Mouse (Mus musculus) right cerebral cortex, adult 2 months (tissue): ENCODE data around the gene Hgfac.

Experiments
- DNase-seq, 2 experiments: peaks; one replicate each; pipeline ENCODE4 v3.0.0; 2021 to 2022; ENCODE audit warnings: low spot score in 2 of 2

Hgfac gene

GRCm38 (mm10) chr5:35041268-35041829, at the start of gene Hgfac:
Gene Hgfac, plus strand, starts transcription at chr5:35041509.
- no peak for DNase-seq

- DNase-seq: no peak
Measured at GRCm38 (mm10) chr5:34998754-34999153, 42.6 kb upstream of the Hgfac start.

- DNase-seq: no peak
Measured at GRCm38 (mm10) chr5:34999281-34999680, 42.0 kb upstream of the Hgfac start.

- no peak for DNase-seq
Measured at GRCm38 (mm10) chr5:35000323-35000722, 41.0 kb upstream of the Hgfac start.

- no peak for DNase-seq
Measured at GRCm38 (mm10) chr5:35001144-35001543, 40.2 kb upstream of the Hgfac start.

- DNase-seq: no peak
Measured at GRCm38 (mm10) chr5:35003611-35004162, 37.6 kb upstream of the Hgfac start.

- DNase-seq: no peak
Measured at GRCm38 (mm10) chr5:35004769-35005168, 36.5 kb upstream of the Hgfac start.

GRCm38 (mm10) chr5:35005659-35006058, 35.6 kb upstream of the Hgfac start:
- DNase-seq: no peak

- no peak for DNase-seq
Measured at GRCm38 (mm10) chr5:35006599-35006998, 34.7 kb upstream of the Hgfac start.

GRCm38 (mm10) chr5:35009163-35009562, 32.1 kb upstream of the Hgfac start:
- no peak for DNase-seq

- DNase-seq: no peak
Measured at GRCm38 (mm10) chr5:35010656-35011055, 30.7 kb upstream of the Hgfac start.

- DNase-seq: no peak
Measured at GRCm38 (mm10) chr5:35011156-35011923, 30.0 kb upstream of the Hgfac start.

GRCm38 (mm10) chr5:35014036-35014435, 27.3 kb upstream of the Hgfac start:
- DNase-seq: no peak

- DNase-seq: peak in 1 of 2 experiments; percentile 58
Measured at GRCm38 (mm10) chr5:35019673-35020300, 21.5 kb upstream of the Hgfac start.

- no peak for DNase-seq
Measured at GRCm38 (mm10) chr5:35020410-35021241, 20.7 kb upstream of the Hgfac start.

- peak; percentile 56 to 64 for DNase-seq
Measured at GRCm38 (mm10) chr5:35024975-35025374, 16.3 kb upstream of the Hgfac start.

- no peak for DNase-seq
Measured at GRCm38 (mm10) chr5:35029303-35029702, 12.0 kb upstream of the Hgfac start.

- DNase-seq: no peak
Measured at GRCm38 (mm10) chr5:35029755-35030154, 11.6 kb upstream of the Hgfac start.

GRCm38 (mm10) chr5:35033068-35033467, 8.2 kb upstream of the Hgfac start:
- no peak for DNase-seq

GRCm38 (mm10) chr5:35033619-35034018, 7.7 kb upstream of the Hgfac start:
- no peak for DNase-seq

GRCm38 (mm10) chr5:35035141-35035540, 6.2 kb upstream of the Hgfac start:
- no peak for DNase-seq

GRCm38 (mm10) chr5:35035795-35036194, 5.5 kb upstream of the Hgfac start:
- DNase-seq: no peak
